Mouse (Mus musculus) thymus, postnatal 14 days (tissue): ENCODE measurements around the gene Mok.

Experiments
- DNase-seq: peaks from one replicate; pipeline ENCODE4 v3.0.0; 2021

Mok gene

GRCm38 (mm10) chr12:110806301-110806970, 34.3 kb downstream of the Mok start:
- DNase-seq, result no peak

- no peak for DNase-seq
These were observed 36.5 kb downstream of the Mok start for GRCm38 (mm10) chr12:110804261-110804660.

- no peak for DNase-seq
These were observed 38.0 kb downstream of the Mok start for GRCm38 (mm10) chr12:110802674-110803297.

- no peak for DNase-seq
These were observed 38.8 kb downstream of the Mok start for GRCm38 (mm10) chr12:110801876-110802464.

DNA sequence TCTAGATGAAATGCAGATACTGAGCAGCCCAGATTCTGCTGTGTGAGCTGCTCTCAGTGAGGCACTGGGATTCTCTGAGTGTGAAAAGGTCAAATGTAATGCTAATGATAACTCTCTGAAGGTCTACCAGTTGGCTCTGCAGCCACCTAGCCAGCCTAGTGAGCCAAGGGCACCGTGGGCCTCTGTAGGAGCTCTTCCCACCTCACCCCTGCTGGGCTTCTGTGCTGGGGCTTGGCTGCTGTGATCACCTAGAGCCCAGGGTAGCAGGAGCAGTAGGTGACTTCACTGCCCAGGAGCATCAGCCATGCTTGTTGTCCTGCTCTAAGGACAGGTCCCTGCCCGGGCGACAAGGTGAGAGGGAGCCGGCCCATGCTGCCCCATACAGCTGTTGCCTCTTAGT, 41.5 kb downstream of the Mok start:
- no peak for DNase-seq

GRCm38 (mm10) chr12:110797842-110798431, 42.8 kb downstream of the Mok start:
- DNase-seq, result no peak

DNA sequence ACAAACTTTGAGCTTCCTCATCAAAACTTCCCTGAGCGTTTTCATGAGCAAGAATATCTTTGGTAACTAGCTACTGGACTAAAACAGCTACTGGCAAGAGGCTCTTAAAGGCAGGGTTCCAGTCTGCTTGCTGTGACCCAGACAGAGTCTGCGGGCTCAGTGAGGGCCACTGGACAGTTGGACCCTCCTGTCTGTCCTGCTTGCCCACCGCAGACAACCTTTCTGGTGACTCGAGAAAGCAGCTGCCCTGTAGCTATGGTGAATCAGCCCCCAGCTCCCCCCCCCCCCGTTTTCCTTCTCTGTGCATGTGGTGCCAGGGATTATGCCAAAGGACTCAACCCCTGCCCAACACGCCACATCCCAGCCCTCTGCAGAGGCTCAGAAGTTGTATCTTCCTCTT, 43.5 kb downstream of the Mok start:
- DNase-seq, result no peak

- no peak for DNase-seq
These were observed 44.0 kb downstream of the Mok start for GRCm38 (mm10) chr12:110796748-110797147.

DNA sequence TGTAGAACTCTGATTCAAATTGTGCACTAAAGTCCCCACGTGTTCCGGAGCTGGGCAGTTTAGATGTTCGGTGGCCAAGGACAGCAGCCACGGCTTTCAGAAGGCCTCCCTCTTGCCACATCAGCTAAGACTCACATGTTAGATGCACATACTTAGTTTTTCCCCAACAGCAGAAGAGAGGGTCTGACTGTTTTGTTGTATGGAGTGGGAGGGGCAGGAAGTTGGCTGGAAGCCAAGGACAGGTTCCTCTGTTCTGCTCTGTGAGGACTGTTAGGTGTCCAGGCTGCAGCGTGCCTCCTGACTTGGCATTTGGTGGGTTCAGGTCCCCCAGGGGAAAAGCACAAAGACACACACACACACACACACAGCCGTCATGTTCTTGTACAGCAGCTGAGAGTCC, 45.7 kb downstream of the Mok start:
- DNase-seq, result no peak

- DNase-seq, result no peak
These were observed 49.7 kb downstream of the Mok start for GRCm38 (mm10) chr12:110791026-110791425.

DNA sequence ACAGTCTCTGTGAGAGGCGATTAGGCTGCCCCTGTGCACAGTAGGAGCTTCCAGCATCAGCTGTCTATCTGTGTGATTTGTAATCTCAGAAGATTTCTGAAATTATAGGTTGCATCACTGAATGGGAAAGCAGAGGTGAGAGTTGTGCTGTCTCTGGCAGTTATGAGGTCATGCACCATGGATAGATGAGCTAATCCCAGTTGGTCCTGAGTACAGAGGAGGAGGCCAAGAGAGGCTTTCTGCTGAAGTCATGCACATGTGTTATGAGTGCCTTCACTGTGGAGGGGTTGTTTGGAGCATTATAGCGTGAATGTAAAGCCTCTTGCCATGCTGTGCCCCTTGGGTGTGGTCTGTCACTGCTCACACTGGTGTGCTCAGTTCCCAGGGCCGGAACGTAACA, 50.2 kb downstream of the Mok start:
- DNase-seq, result no peak

DNA sequence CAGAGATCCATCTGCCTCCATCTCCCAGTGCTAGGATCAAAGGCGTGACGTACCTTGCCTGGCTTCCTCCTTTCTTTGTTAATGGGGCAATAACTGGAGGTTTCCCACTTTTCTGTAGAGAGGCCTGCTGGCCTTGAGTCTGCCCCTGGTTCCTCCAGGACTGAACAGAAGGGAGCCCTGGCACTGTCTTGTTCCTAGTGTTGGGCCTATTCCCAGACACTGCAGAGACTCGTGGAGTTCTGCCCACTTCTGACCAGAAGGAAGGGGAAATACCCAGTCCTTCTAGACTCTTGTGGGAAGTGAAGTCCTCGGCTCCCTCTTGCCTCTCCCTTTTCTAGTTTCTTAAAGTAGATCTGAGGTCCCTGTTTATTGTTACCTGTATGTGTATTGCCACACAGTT, 54.5 kb downstream of the Mok start:
- DNase-seq, result no peak

- DNase-seq, result no peak
These were observed 56.5 kb downstream of the Mok start for GRCm38 (mm10) chr12:110784211-110784610.

DNA sequence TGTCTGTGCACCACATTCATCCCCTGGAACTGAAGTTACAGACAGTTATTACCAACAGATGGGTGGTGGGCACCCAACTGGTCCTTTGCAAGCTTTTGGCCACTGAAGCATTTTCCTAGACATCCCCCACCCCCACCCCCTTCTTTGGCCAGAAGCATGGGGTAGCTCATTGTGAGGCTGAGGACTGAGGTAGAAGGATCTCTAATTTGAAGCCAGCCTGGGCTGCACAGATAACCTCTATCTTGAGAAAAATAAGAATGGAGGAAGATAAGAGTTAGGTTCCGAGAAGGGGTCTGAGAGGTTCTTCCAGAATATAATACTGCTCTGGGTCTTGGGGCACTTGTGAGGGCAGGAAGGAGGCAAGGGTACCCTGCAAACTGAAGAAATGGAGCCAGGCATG, 58.5 kb downstream of the Mok start:
- no peak for DNase-seq

DNA sequence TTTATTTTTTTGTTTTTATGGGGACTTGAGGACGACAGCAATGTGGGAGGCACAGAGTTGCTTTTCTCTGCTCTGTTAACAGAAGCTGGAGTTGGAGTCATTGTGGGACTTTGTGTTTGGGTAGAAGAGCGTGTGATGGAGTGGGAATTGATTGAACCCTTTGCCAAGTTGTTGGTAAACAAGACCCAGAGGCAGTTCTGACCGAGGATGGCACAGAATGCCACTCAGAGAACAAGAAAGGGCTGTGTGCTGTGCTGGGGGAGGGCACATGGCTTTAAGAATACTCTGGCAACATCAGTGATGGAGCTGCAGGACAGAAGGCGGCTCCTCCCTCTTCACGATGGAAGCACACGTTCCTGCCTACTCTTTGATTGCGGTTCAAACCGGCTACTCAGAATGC, 59.6 kb downstream of the Mok start:
- DNase-seq, result no peak

GRCm38 (mm10) chr12:110779296-110779695, 61.4 kb downstream of the Mok start:
- DNase-seq, result no peak

DNA sequence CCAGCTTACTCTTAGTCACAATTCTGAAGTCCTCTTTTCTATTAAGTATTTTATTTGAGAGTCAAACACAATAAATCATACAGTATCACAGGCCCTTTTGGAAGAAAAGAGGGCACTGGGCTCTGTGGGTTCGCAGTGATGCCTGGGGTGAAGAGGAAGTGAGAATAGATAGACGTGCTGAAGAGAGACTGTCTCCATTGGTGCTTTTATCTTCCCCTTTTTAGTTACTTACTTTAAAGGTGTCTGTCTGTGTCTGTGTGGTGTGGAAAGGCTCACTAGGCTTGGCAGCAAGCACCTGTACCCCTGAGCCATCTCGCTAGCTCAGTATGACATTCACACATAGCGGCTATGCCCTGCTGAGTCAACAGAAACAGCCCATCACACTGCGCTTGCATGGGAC, 62.9 kb downstream of the Mok start:
- DNase-seq, result peak; percentile 28

GRCm38 (mm10) chr12:110775628-110776426, 64.9 kb downstream of the Mok start:
- peak; percentile 31 for DNase-seq

DNA sequence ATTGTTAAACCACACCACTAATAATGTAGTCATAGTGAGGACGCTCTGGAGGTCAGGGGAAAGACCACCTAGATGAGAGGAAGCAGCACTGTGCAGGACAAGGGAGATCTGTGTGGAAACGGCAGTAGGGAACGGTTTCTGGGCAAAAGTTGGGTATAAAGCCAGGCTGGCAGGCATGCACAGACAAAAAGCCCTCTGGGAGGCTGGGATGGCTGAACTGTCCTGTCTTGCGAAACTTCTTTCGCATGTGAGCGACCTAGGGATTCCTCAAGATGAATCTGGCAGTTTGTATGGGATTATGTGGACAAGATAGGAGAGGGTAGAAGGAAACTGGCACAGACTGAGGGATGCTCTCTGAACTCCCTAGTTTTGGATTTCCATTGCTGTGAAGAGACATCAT, 68.8 kb downstream of the Mok start:
- no peak for DNase-seq

DNA sequence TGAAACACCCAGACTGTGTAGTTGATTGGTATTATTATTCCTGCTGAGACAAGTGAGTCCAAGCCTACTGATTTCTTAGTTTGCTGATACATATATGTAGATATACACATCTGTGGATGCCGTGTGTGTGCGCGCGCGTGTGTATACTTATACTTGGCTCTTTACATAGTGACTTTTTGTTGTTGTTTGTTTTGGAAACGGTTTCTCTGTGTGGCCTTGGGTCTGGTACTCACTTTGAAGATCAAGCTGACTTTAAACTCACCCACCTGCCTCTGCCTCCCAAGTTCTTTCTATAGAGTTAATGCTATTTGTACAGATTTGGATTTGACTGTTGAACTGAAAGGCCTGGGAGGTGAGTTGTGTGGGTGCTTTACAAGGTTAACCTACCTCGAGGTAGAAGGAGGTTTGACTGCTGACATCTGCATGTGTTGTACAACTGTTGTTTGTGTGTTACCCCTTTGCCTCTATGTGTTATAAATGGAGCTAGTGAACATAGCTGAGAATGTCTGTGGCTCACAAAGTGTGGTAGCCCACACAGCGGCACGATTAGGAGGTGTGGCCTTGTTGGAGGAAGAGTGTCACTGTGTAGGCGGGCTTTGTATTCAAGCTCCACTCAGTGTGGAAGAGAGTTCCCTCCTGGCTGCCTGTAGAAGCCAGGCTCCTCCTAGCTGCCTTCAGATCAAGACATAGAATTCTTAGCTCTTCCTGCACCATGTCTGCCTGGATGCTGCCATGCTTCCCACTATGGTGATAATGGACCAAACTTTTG, 70.1 kb downstream of the Mok start:
- DNase-seq, result peak; percentile 42

- no peak for DNase-seq
These were observed 71.0 kb downstream of the Mok start for GRCm38 (mm10) chr12:110769660-110770297.

DNA sequence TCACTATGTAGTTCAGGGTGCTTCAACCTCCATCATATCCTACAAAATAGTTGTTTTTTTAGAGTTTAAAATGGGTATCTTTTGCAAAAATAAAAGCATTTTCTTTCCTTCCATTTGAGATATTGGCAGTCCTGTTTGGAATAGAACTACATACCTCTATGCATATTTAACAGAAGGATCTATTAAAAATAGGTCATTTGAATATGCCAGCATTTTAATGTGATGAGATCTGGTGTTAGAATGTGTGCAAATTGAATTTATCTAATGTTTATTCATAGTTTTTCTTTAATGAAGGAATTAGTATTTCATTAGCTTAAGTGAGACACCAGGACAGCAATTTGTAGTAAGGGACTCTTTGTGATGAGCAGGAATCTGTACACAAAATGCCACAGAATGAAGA, 72.2 kb downstream of the Mok start:
- no peak for DNase-seq
